Mouse (Mus musculus) ES-E14 (cell line): ENCODE measurements around the gene Syngr1. TPM values are rescaled to one million over a fixed set of nuclear protein-coding genes. Genes with fewer than 3 reads are reported as not detected.

Experiments
- DNase-seq: peaks from one replicate; pipeline ENCODE4 v3.0.0-alpha.2; 2013; ENCODE audit warnings: low read depth, low spot score
- H3K27ac ChIP-seq: 2 replicates; pipeline ENCODE4 v1.5.1; 2012; ENCODE audit warnings: low read depth, mild to moderate bottlenecking, low read length, moderate library complexity, mixed read lengths; ENCODE audit not compliant: poor library complexity, insufficient read depth, severe bottlenecking
- H3K36me3 ChIP-seq: 2 replicates; pipeline ENCODE4 v1.6.1; 2012; ENCODE audit warnings: mild to moderate bottlenecking, low read length, moderate library complexity, mixed read lengths; ENCODE audit not compliant: control insufficient read depth, poor library complexity, insufficient read depth, severe bottlenecking
- H3K4me1 ChIP-seq, 2 experiments: fragments of 150-350 bp in 1 of 2; sonication (generic) in 1 of 2; 2 replicates each; pipeline ENCODE4 v1.6.1; 2012; ENCODE audit warnings: low read length in 2 of 2, mild to moderate bottlenecking in 1 of 2, mixed read lengths in 1 of 2; ENCODE audit not compliant: control insufficient read depth in 2 of 2, insufficient read depth in 2 of 2, poor library complexity in 1 of 2
- H3K4me3 ChIP-seq, 2 experiments: fragments of 150-350 bp in 1 of 2; sonication (generic) in 1 of 2; 2 replicates each; pipeline ENCODE4 v1.5.1; 2012; ENCODE audit warnings: low read length in 2 of 2, low read depth in 1 of 2, mild to moderate bottlenecking in 1 of 2, mixed read lengths in 1 of 2; ENCODE audit not compliant: insufficient read depth in 1 of 2, poor library complexity in 1 of 2, severe bottlenecking in 1 of 2
- H3K9ac ChIP-seq: 2 replicates; pipeline ENCODE4 v1.6.1; 2012; ENCODE audit warnings: low read depth, mild to moderate bottlenecking, low read length, mixed read lengths; ENCODE audit not compliant: poor library complexity, insufficient read depth, severe bottlenecking
- H3K9me3 ChIP-seq: fragments of 150-350 bp; sonication (generic); 2 replicates; pipeline ENCODE4 v1.6.1; 2012; ENCODE audit warnings: low read depth, mild to moderate bottlenecking, low read length; ENCODE audit not compliant: control insufficient read depth, insufficient read depth
- CHD2 ChIP-seq: IDR thresholded peaks from 2 replicates; pipeline ENCODE4 v1.6.1; 2014; ENCODE audit warnings: mild to moderate bottlenecking, low read depth, low read length, inconsistent platforms
- HCFC1 ChIP-seq: IDR thresholded peaks from 2 replicates; pipeline ENCODE4 v1.6.1; 2012; ENCODE audit warnings: low read length, inconsistent platforms, borderline replicate concordance; ENCODE audit not compliant: insufficient read depth
- MAFK ChIP-seq: IDR thresholded peaks from 2 replicates; pipeline ENCODE4 v1.6.1; 2014; ENCODE audit warnings: mild to moderate bottlenecking, low read depth, low read length, inconsistent platforms; ENCODE audit not compliant: insufficient read depth
- ZC3H11A ChIP-seq: IDR thresholded peaks from 2 replicates; pipeline ENCODE4 v1.6.1; 2012; ENCODE audit warnings: low read depth, mild to moderate bottlenecking, inconsistent platforms, low read length, borderline replicate concordance
- ZNF384 ChIP-seq: IDR thresholded peaks from 2 replicates; pipeline ENCODE4 v1.6.1; 2012; ENCODE audit warnings: low read depth, low read length, inconsistent platforms
- in situ Hi-C, 2 experiments: fragments of 600-800 bp; cut with MboI; formaldehyde crosslinking; loops; one replicate each; pipeline ENCODE4 v1.15.1; 2025; ENCODE audit warnings: low sequenced_read_pairs in 2 of 2, inconsistent platforms in 1 of 2; ENCODE audit not compliant: unreplicated experiment in 2 of 2
- total RNA-seq: library from RNA; depleted of rRNA; stranded (reverse); fragments of 300-350 nt; gene quantifications from 2 replicates; pipeline ENCODE4 v1.2.3, GENCODE M21; 2012

Syngr1 gene
- total RNA-seq, 1 experiment: 78.8 TPM

GRCm38 (mm10) chr15:80136645-80137044 lies 45.5 kb downstream of the Syngr1 start:
- no peaks in the 10 kb centered on the region for H3K9me3 ChIP-seq
- H3K27ac ChIP-seq: no peak overlapping the region
- no peak for DNase-seq
- TF ChIP-seq CHD2: no peak
- TF ChIP-seq ZNF384: no peak
- TF ChIP-seq ZC3H11A: no peak
- TF ChIP-seq HCFC1: no peak
- TF ChIP-seq MAFK: no peak
- H3K4me1 ChIP-seq: peaks cover 1 to 11% of the 10 kb centered on the region in 2 experiments; a peak in 3 of 4 replicates
- H3K36me3 ChIP-seq: peaks cover 11% of the 10 kb centered on the region; the same call in 1 of the 2 replicates
- in situ Hi-C loops: no loop called here
- H3K4me3 ChIP-seq: no peak overlapping the region
- no peak overlapping the region for H3K9ac ChIP-seq

GRCm38 (mm10) chr15:80137945-80138791 lies 47.0 kb downstream of the Syngr1 start:
- no peak overlapping the region for H3K4me3 ChIP-seq
- H3K9me3 ChIP-seq: no peaks in the 10 kb centered on the region
- H3K36me3 ChIP-seq: peaks cover 11% of the 10 kb centered on the region; the same call in 1 of the 2 replicates
- H3K4me1 ChIP-seq: peaks cover 1 to 11% of the 10 kb centered on the region in 2 experiments; a peak in 3 of 4 replicates
- no peak for DNase-seq
- H3K27ac ChIP-seq: no peak overlapping the region
- in situ Hi-C loops: no loop called here
- no peak overlapping the region for H3K9ac ChIP-seq
- no peak for TF ChIP-seq ZC3H11A
- no peak for TF ChIP-seq CHD2
- TF ChIP-seq MAFK: no peak
- TF ChIP-seq ZNF384: no peak
- TF ChIP-seq HCFC1: no peak

GRCm38 (mm10) chr15:80140302-80140701 lies 49.2 kb downstream of the Syngr1 start:
- Histone ChIP-seq H3K9me3 (no peaks in the 10 kb centered on the region), H3K4me1 (peaks cover 0 to 6% of the 10 kb centered on the region in 2 experiments; a peak in 3 of 4 replicates), H3K27ac (no peak overlapping the region), H3K36me3 (peaks cover 8% of the 10 kb centered on the region; the same call in 1 of the 2 replicates), H3K4me3 (no peak overlapping the region), H3K9ac (no peak overlapping the region)
- no peak for TF ChIP-seq MAFK
- TF ChIP-seq CHD2: no peak
- TF ChIP-seq ZC3H11A: no peak
- no peak for TF ChIP-seq ZNF384
- TF ChIP-seq HCFC1: no peak
- DNase-seq: no peak
- in situ Hi-C loops: no loop called here

GRCm38 (mm10) chr15:80140878-80141277 lies 49.7 kb downstream of the Syngr1 start:
- Histone ChIP-seq H3K27ac (no peak overlapping the region), H3K4me1 (peaks cover 4 to 6% of the 10 kb centered on the region in 2 experiments; a peak in 3 of 4 replicates), H3K36me3 (peaks cover 8% of the 10 kb centered on the region; the same call in 1 of the 2 replicates), H3K9me3 (no peaks in the 10 kb centered on the region), H3K4me3 (no peak overlapping the region), H3K9ac (no peak overlapping the region)
- DNase-seq: no peak
- in situ Hi-C loops: no loop called here
- TF ChIP-seq ZC3H11A (no peak), MAFK (no peak), CHD2 (no peak), ZNF384 (no peak)
